Mouse (Mus musculus): Measurements from ENCODE around the gene Pik3ip1. TPM values are rescaled to one million over a fixed set of nuclear protein-coding genes. Genes with fewer than 3 reads are reported as not detected.

Pik3ip1 gene
- polyA plus RNA-seq, 1 experiment from 2014 or later: 11.5 TPM

GRCm38 (mm10) chr11:3289803-3290639, 40.2 kb upstream of the Pik3ip1 start:
- Histone ChIP-seq H3K4me3 (ENCODE audit: low read depth, low read length) (peak overlapping the region; percentile 96), H3K9ac (ENCODE audit: low read depth, low read length) (peak overlapping the region; percentile 98), H3K36me3 (ENCODE audit: control insufficient read depth, insufficient read depth, low read length) (peaks cover 9% of the 10 kb centered on the region; the same call in 1 of the 2 replicates), H3K4me1 (replicated peaks; ENCODE audit: control insufficient read depth, insufficient read depth, low read length) (peaks cover 18% of the 10 kb centered on the region), H3K27ac (ENCODE audit: low read depth, low read length) (peak overlapping the region; percentile 100), H3K9me3 (ENCODE audit: control insufficient read depth, low read length) (no peaks in the 10 kb centered on the region), H3K4me2 (replicated peaks; ENCODE audit: low read depth, low read length) (peak overlapping the region; percentile 93), H3K27me3 (ENCODE audit: control insufficient read depth, insufficient read depth, low read length) (no peaks in the 10 kb centered on the region)
- 1% methylated on average over 72 of the region's 92 CpGs for WGBS
- peak; percentile 98 for DNase-seq (ENCODE audit: low spot score)
- ATAC-seq (ENCODE audit: low FRiP score): peak; percentile 48

GRCm38 (mm10) chr11:3290640-3291310, 39.4 kb upstream of the Pik3ip1 start:
- H3K4me1 ChIP-seq (replicated peaks; ENCODE audit: control insufficient read depth, insufficient read depth, low read length): peaks cover 22% of the 10 kb centered on the region
- peak overlapping the region; percentile 98 for H3K9ac ChIP-seq (ENCODE audit: low read depth, low read length)
- H3K36me3 ChIP-seq (ENCODE audit: control insufficient read depth, insufficient read depth, low read length): peaks cover 10% of the 10 kb centered on the region
- H3K27me3 ChIP-seq (ENCODE audit: control insufficient read depth, insufficient read depth, low read length): no peaks in the 10 kb centered on the region
- peak overlapping the region; percentile 96 for H3K4me3 ChIP-seq (ENCODE audit: low read depth, low read length)
- H3K27ac ChIP-seq (ENCODE audit: low read depth, low read length): peak overlapping the region; percentile 100
- peak; percentile 64 for DNase-seq (ENCODE audit: low spot score)
- H3K4me2 ChIP-seq (replicated peaks; ENCODE audit: low read depth, low read length): peak overlapping the region; percentile 93
- no peaks in the 10 kb centered on the region for H3K9me3 ChIP-seq (ENCODE audit: control insufficient read depth, low read length)
- WGBS: under 1% methylated on average over 50 of the region's 50 CpGs
- ATAC-seq (ENCODE audit: low FRiP score): no peak

- Histone ChIP-seq H3K36me3 (ENCODE audit: control insufficient read depth, insufficient read depth, low read length) (peaks cover 14% of the 10 kb centered on the region), H3K9ac (ENCODE audit: low read depth, low read length) (peak overlapping the region; percentile 98), H3K4me1 (replicated peaks; ENCODE audit: control insufficient read depth, insufficient read depth, low read length) (peaks cover 26% of the 10 kb centered on the region), H3K4me3 (ENCODE audit: low read depth, low read length) (peak overlapping the region; percentile 96), H3K27me3 (ENCODE audit: control insufficient read depth, insufficient read depth, low read length) (no peaks in the 10 kb centered on the region), H3K9me3 (ENCODE audit: control insufficient read depth, low read length) (no peaks in the 10 kb centered on the region), H3K4me2 (replicated peaks; ENCODE audit: low read depth, low read length) (peak overlapping the region; percentile 93), H3K27ac (ENCODE audit: low read depth, low read length) (peak overlapping the region; percentile 100)
- DNase-seq (ENCODE audit: low spot score) (peak; percentile 61), ATAC-seq (ENCODE audit: low FRiP score) (no peak)
- WGBS: under 1% methylated on average over 26 of the region's 26 CpGs
These were observed 38.7 kb upstream of the Pik3ip1 start for GRCm38 (mm10) chr11:3291311-3292061.

- Histone ChIP-seq H3K9ac (ENCODE audit: low read depth, low read length) (peak overlapping the region; percentile 98), H3K27ac (ENCODE audit: low read depth, low read length) (peak overlapping the region; percentile 100), H3K27me3 (ENCODE audit: control insufficient read depth, insufficient read depth, low read length) (no peaks in the 10 kb centered on the region), H3K4me2 (replicated peaks; ENCODE audit: low read depth, low read length) (peak overlapping the region; percentile 93), H3K4me1 (replicated peaks; ENCODE audit: control insufficient read depth, insufficient read depth, low read length) (peaks cover 26% of the 10 kb centered on the region), H3K4me3 (ENCODE audit: low read depth, low read length) (peak overlapping the region; percentile 96), H3K9me3 (ENCODE audit: control insufficient read depth, low read length) (no peaks in the 10 kb centered on the region), H3K36me3 (ENCODE audit: control insufficient read depth, insufficient read depth, low read length) (peaks cover 16% of the 10 kb centered on the region)
- DNase-seq (ENCODE audit: low spot score) (peak; percentile 86), ATAC-seq (ENCODE audit: low FRiP score) (peak; percentile 17; the same call in 1 of the 2 replicates)
- WGBS: 0% methylated on average over 8 of the region's 8 CpGs
These were observed 38.2 kb upstream of the Pik3ip1 start for GRCm38 (mm10) chr11:3292062-3292421.

- Histone ChIP-seq H3K36me3 (ENCODE audit: control insufficient read depth, insufficient read depth, low read length) (peaks cover 16% of the 10 kb centered on the region), H3K4me2 (replicated peaks; ENCODE audit: low read depth, low read length) (peak overlapping the region; percentile 93), H3K27ac (ENCODE audit: low read depth, low read length) (peak overlapping the region; percentile 100), H3K27me3 (ENCODE audit: control insufficient read depth, insufficient read depth, low read length) (no peaks in the 10 kb centered on the region), H3K9me3 (ENCODE audit: control insufficient read depth, low read length) (no peaks in the 10 kb centered on the region), H3K9ac (ENCODE audit: low read depth, low read length) (peak overlapping the region; percentile 98), H3K4me3 (ENCODE audit: low read depth, low read length) (peak overlapping the region; percentile 96), H3K4me1 (replicated peaks; ENCODE audit: control insufficient read depth, insufficient read depth, low read length) (peaks cover 26% of the 10 kb centered on the region)
- ATAC-seq (ENCODE audit: low FRiP score) (peak; percentile 59), DNase-seq (ENCODE audit: low spot score) (peak; percentile 91)
- under 1% methylated on average over 8 of the region's 8 CpGs for WGBS
These were observed 37.4 kb upstream of the Pik3ip1 start for GRCm38 (mm10) chr11:3292711-3293249.

- ATAC-seq (ENCODE audit: low FRiP score) (no peak), DNase-seq (ENCODE audit: low spot score) (no peak)
- peak overlapping the region; percentile 98 for H3K9ac ChIP-seq (ENCODE audit: low read depth, low read length)
- H3K4me1 ChIP-seq (replicated peaks; ENCODE audit: control insufficient read depth, insufficient read depth, low read length): peaks cover 23% of the 10 kb centered on the region
- H3K27me3 ChIP-seq (ENCODE audit: control insufficient read depth, insufficient read depth, low read length): no peaks in the 10 kb centered on the region
- H3K36me3 ChIP-seq (ENCODE audit: control insufficient read depth, insufficient read depth, low read length): peaks cover 16% of the 10 kb centered on the region
- H3K9me3 ChIP-seq (ENCODE audit: control insufficient read depth, low read length): no peaks in the 10 kb centered on the region
- 26% methylated on average over 4 of the region's 4 CpGs for WGBS
- peak overlapping the region; percentile 93 for H3K4me2 ChIP-seq (replicated peaks; ENCODE audit: low read depth, low read length)
- peak overlapping the region; percentile 96 for H3K4me3 ChIP-seq (ENCODE audit: low read depth, low read length)
- H3K27ac ChIP-seq (ENCODE audit: low read depth, low read length): peak overlapping the region; percentile 100
These were observed 36.8 kb upstream of the Pik3ip1 start for GRCm38 (mm10) chr11:3293361-3293760.

GRCm38 (mm10) chr11:3294641-3295040, 35.6 kb upstream of the Pik3ip1 start:
- Histone ChIP-seq H3K27ac (ENCODE audit: low read depth, low read length) (no peak overlapping the region), H3K9me3 (ENCODE audit: control insufficient read depth, low read length) (no peaks in the 10 kb centered on the region), H3K4me1 (replicated peaks; ENCODE audit: control insufficient read depth, insufficient read depth, low read length) (peaks cover 23% of the 10 kb centered on the region), H3K9ac (ENCODE audit: low read depth, low read length) (peak overlapping the region; percentile 98; the same call in 1 of the 2 replicates), H3K4me2 (replicated peaks; ENCODE audit: low read depth, low read length) (peak overlapping the region; percentile 93), H3K27me3 (ENCODE audit: control insufficient read depth, insufficient read depth, low read length) (no peaks in the 10 kb centered on the region), H3K4me3 (ENCODE audit: low read depth, low read length) (peak overlapping the region; percentile 96), H3K36me3 (ENCODE audit: control insufficient read depth, insufficient read depth, low read length) (peaks cover 24% of the 10 kb centered on the region)
- DNase-seq (ENCODE audit: low spot score) (no peak), ATAC-seq (ENCODE audit: low FRiP score) (no peak)
- 90% methylated on average over 2 of the region's 2 CpGs for WGBS

- no peaks in the 10 kb centered on the region for H3K9me3 ChIP-seq (ENCODE audit: control insufficient read depth, low read length)
- H3K27ac ChIP-seq (ENCODE audit: low read depth, low read length): no peak overlapping the region
- 73% methylated on average over 5 of the region's 5 CpGs for WGBS
- DNase-seq (ENCODE audit: low spot score) (no peak), ATAC-seq (ENCODE audit: low FRiP score) (no peak)
- peaks cover 33% of the 10 kb centered on the region for H3K36me3 ChIP-seq (ENCODE audit: control insufficient read depth, insufficient read depth, low read length)
- no peak overlapping the region; the same call in 1 of the 2 replicates for H3K9ac ChIP-seq (ENCODE audit: low read depth, low read length)
- H3K27me3 ChIP-seq (ENCODE audit: control insufficient read depth, insufficient read depth, low read length): no peaks in the 10 kb centered on the region
- H3K4me2 ChIP-seq (replicated peaks; ENCODE audit: low read depth, low read length): no peak overlapping the region
- peaks cover 23% of the 10 kb centered on the region for H3K4me1 ChIP-seq (replicated peaks; ENCODE audit: control insufficient read depth, insufficient read depth, low read length)
- H3K4me3 ChIP-seq (ENCODE audit: low read depth, low read length): no peak overlapping the region
These were observed 34.1 kb upstream of the Pik3ip1 start for GRCm38 (mm10) chr11:3296056-3296455.

All from hindbrain, embryonic 11.5 days (tissue).